ENCODE assay signal across 30 mouse cellular contexts in genomic region chr19:50994471-50994870, GRCm38 (mm10).
"Had no signal": no experiment of that assay in that cellular context is flagged by ENCODE, and none has a peak within 500 bp of the region (broad histone marks: within the 10 kb centered on the region; RNA-seq: fewer than 3 reads in every experiment).

No protein-coding gene starts in this region.

- H3K9me3 ChIP-seq: limb, embryonic 10.5 days; limb, embryonic 12.5 days; limb, embryonic 13.5 days; limb, embryonic 15.5 days; liver, embryonic 12.5 days; liver, embryonic 13.5 days; liver, embryonic 15.5 days; lung, embryonic 15.5 days; megakaryocyte, embryonic 14.5 days; midbrain, embryonic 10.5 days; midbrain, embryonic 12.5 days; midbrain, embryonic 13.5 days; midbrain, embryonic 15.5 days; neural tube, embryonic 12.5 days had no signal

- H3K9ac ChIP-seq: limb, embryonic 12.5 days; limb, embryonic 13.5 days; limb, embryonic 15.5 days; liver, embryonic 12.5 days; liver, embryonic 13.5 days; liver, embryonic 14.5 days; liver, embryonic 15.5 days; liver, postnatal 0 days; lung, embryonic 14.5 days; lung, embryonic 15.5 days; midbrain, embryonic 12.5 days; midbrain, embryonic 13.5 days; midbrain, embryonic 15.5 days; neural tube, embryonic 12.5 days had no signal

- ATAC-seq: liver, embryonic 12.5 days; liver, postnatal 0 days; midbrain, embryonic 13.5 days; midbrain, embryonic 15.5 days had no signal

- H3K4me2 ChIP-seq: limb, embryonic 12.5 days; limb, embryonic 13.5 days; limb, embryonic 15.5 days; liver, embryonic 11.5 days; liver, embryonic 12.5 days; liver, embryonic 13.5 days; liver, embryonic 15.5 days; lung, embryonic 14.5 days; lung, embryonic 15.5 days; midbrain, embryonic 11.5 days; midbrain, embryonic 12.5 days; midbrain, embryonic 13.5 days; midbrain, embryonic 15.5 days; neural tube, embryonic 12.5 days had no signal

- H3K4me3 ChIP-seq: left cerebral cortex, adult 2 months; limb, embryonic 10.5 days; limb, embryonic 12.5 days; limb, embryonic 13.5 days; limb, embryonic 15.5 days; liver, embryonic 12.5 days; liver, embryonic 13.5 days; liver, embryonic 15.5 days; lung, embryonic 15.5 days; megakaryocyte, embryonic 14.5 days; midbrain, embryonic 10.5 days; midbrain, embryonic 12.5 days; midbrain, embryonic 13.5 days; midbrain, embryonic 15.5 days; myocyte; neural tube, embryonic 12.5 days had no signal

- H3K27me3 ChIP-seq: limb, embryonic 12.5 days; limb, embryonic 13.5 days; limb, embryonic 15.5 days; liver, embryonic 12.5 days; liver, embryonic 13.5 days; liver, embryonic 15.5 days; lung, embryonic 15.5 days; megakaryocyte, embryonic 14.5 days; midbrain, embryonic 12.5 days; midbrain, embryonic 13.5 days; midbrain, embryonic 15.5 days; neural tube, embryonic 12.5 days had no signal

- DNase-seq: left cerebral cortex, postnatal 4 days; liver; liver, embryonic 13.5 days; liver, postnatal 0 days; lung, adult 18-20 months; lung, adult 2 months; lung, embryonic 14.5 days; lung, postnatal 14 days; lung, postnatal 36 days; lung, postnatal 4 days; midbrain, embryonic 14.5 days had no signal

- H3K36me3 ChIP-seq: limb, embryonic 10.5 days; limb, embryonic 12.5 days; limb, embryonic 13.5 days; limb, embryonic 15.5 days; liver, embryonic 12.5 days; liver, embryonic 13.5 days; liver, embryonic 15.5 days; lung, embryonic 15.5 days; midbrain, embryonic 10.5 days; midbrain, embryonic 12.5 days; midbrain, embryonic 13.5 days; midbrain, embryonic 15.5 days; neural tube, embryonic 12.5 days had no signal

- H3K4me1 ChIP-seq: limb, embryonic 10.5 days; limb, embryonic 12.5 days; limb, embryonic 13.5 days; limb, embryonic 15.5 days; liver, embryonic 12.5 days; liver, embryonic 13.5 days; liver, embryonic 15.5 days; lung, embryonic 15.5 days; megakaryocyte, embryonic 14.5 days; midbrain, embryonic 10.5 days; midbrain, embryonic 12.5 days; midbrain, embryonic 13.5 days; midbrain, embryonic 15.5 days; neural tube, embryonic 12.5 days had no signal

- H3K27ac ChIP-seq: left cerebral cortex, adult 2 months; limb, embryonic 10.5 days; limb, embryonic 12.5 days; limb, embryonic 13.5 days; limb, embryonic 15.5 days; liver, embryonic 12.5 days; liver, embryonic 13.5 days; liver, embryonic 14.5 days; liver, embryonic 15.5 days; lung, embryonic 15.5 days; macrophage; midbrain, embryonic 10.5 days; midbrain, embryonic 12.5 days; midbrain, embryonic 13.5 days; midbrain, embryonic 15.5 days; neural tube, embryonic 12.5 days had no signal
